Mouse (Mus musculus) Patski (cell line): ENCODE results near the gene Sytl1. TPM values are rescaled to one million over a fixed set of nuclear protein-coding genes. Genes with fewer than 3 reads are reported as not detected.

Experiments used
- ATAC-seq: fragments of 100-300 bp; one replicate; pipeline ENCODE4 v1.8.0; 2021
- CTCF ChIA-PET: fragments of 350-600 bp; sonication (Branson Sonifier 250); formaldehyde crosslinking; loops from one replicate; lab custom pipeline; 2022; ENCODE audit warnings: inconsistent platforms; lab: Charles Lee
- POLR2A ChIA-PET: fragments of 350-600 bp; sonication (Branson Sonifier 250); formaldehyde crosslinking; loops from one replicate; lab custom pipeline; 2022; ENCODE audit warnings: antibody characterized with exemption, inconsistent platforms; lab: Charles Lee
- DNase-seq: peaks from one replicate; pipeline ENCODE4 v3.0.0-alpha.2; 2011; ENCODE audit warnings: low read depth, low spot score
- H3K27me3 ChIP-seq: fragments of 371-371 bp; one replicate; pipeline ENCODE4 v1.5.1; 2021
- CTCF ChIP-seq: fragments of 100-300 bp; IDR thresholded peaks from one replicate; pipeline ENCODE4 v1.5.1; 2021
- in situ Hi-C: fragments of 300-500 bp; cut with MboI; formaldehyde crosslinking; loops from 3 replicates; pipeline ENCODE4 v1.11.1; 2018; ENCODE audit warnings: low pct_unique_long_range_greater_than_20kb, mixed read lengths
- polyA plus RNA-seq: library from polyadenylated mRNA; unstranded; gene quantifications from one replicate; pipeline ENCODE4 v1.2.3, GENCODE M21; 2021

The Sytl1 gene
- polyA plus RNA-seq, 1 experiment from 2014 or later: 0.15 TPM

DNA sequence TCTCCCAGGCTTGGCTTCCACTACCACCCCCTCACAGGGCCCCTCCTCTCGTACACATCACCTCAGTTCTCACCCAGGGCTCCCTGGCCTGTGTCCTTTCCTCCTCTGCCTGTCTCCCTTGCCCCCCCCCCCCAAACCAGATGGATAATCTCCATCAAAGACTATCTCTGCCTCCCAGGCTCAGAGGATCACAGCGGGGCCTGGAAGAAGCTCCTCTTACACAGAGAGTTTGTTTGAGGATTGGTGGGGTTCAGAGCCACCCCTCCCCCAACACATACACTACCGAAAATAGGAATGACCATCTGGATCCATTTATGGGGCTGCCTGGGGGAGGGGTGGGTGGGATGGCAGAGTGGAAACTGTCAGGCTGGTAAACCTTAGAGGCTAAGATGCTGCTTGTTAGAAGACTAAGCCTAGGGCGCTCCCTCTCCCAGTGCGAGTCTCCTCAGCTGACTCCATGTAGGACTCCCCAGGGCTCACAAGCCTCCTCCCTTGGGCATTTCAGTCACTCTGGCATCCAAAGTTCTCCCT lies 19.1 kb upstream of the Sytl1 start:
- H3K27me3 ChIP-seq: no peaks in the 10 kb centered on the region
- no peak for TF ChIP-seq CTCF
- ATAC-seq (no peak), DNase-seq (no peak)
- CTCF ChIA-PET: interaction anchor here (1.9 kb wide), 1 partner anchor 11 kb away, joined by 4 read pairs; no protein-coding TSS in a partner anchor
- in situ Hi-C loops: no loop called here
- POLR2A ChIA-PET: no interaction called here

DNA sequence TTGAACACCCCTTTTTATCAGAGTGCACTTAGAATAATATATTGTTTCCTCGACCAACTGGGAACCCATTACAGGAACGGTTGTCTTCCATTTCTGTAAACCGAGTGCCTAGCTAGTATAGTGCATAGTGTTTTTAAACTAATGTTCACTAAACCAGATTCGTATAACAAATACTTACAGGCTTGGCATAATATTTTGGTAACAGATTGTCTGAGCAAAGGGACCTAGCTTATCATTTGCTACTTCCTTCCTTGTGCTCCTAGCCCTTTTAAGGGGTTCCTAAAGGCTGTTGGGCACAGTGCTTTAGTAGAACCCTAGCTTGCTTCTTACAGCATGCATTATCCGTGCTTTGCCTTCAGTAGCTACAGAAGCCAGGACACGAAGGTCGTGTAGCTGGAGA lies 18.6 kb upstream of the Sytl1 start:
- H3K27me3 ChIP-seq: no peaks in the 10 kb centered on the region
- CTCF ChIA-PET: interaction anchor here (1.9 kb wide), 1 partner anchor 12 kb away, joined by 4 read pairs; no protein-coding TSS in a partner anchor
- DNase-seq: no peak
- ATAC-seq: no peak
- TF ChIP-seq CTCF: no peak
- in situ Hi-C loops: no loop called here
- POLR2A ChIA-PET: no interaction called here

DNA sequence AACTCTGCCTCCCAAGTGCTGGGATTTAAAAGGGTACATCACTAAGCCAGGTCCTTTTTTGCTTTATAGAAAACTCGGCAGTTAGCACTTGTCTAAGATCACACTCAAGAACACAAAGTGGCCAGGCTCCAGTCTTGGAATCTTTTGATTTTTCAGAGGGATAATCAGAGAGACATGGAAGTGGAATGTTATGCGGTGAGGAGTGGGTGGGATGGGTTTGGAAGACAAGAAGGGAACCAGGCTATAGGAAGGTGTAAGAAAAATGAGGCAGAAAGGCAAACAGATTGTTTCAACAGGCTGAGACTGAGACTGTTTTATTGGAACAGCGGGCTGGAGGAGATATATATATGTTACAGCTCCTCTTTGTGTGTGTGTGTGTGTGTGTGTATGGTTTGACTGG lies 15.6 kb upstream of the Sytl1 start:
- no peak for TF ChIP-seq CTCF
- no peaks in the 10 kb centered on the region for H3K27me3 ChIP-seq
- CTCF ChIA-PET: no interaction called here
- in situ Hi-C loops: no loop called here
- DNase-seq: no peak
- POLR2A ChIA-PET: no interaction called here
- ATAC-seq: no peak

DNA sequence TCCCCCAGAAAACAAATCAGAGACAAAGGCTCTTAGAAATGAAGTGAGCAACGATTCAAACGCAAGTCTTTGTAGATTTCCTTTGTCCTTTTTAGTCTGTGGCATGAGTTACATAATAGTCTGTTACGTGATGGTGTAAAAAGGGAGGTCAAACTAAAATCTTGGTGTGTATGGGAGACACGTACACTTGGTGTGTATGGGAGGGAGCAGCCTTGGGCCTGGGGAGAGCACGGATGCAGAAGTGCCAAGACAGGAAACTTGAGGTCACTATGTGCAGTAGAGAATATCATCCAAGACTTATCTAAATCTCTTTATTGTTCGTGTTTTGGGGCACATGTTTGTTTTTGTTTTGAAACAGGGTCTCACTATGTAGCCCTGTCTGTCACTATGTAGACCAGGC lies 15.2 kb upstream of the Sytl1 start:
- ATAC-seq: no peak
- POLR2A ChIA-PET: no interaction called here
- no peak for TF ChIP-seq CTCF

DNA sequence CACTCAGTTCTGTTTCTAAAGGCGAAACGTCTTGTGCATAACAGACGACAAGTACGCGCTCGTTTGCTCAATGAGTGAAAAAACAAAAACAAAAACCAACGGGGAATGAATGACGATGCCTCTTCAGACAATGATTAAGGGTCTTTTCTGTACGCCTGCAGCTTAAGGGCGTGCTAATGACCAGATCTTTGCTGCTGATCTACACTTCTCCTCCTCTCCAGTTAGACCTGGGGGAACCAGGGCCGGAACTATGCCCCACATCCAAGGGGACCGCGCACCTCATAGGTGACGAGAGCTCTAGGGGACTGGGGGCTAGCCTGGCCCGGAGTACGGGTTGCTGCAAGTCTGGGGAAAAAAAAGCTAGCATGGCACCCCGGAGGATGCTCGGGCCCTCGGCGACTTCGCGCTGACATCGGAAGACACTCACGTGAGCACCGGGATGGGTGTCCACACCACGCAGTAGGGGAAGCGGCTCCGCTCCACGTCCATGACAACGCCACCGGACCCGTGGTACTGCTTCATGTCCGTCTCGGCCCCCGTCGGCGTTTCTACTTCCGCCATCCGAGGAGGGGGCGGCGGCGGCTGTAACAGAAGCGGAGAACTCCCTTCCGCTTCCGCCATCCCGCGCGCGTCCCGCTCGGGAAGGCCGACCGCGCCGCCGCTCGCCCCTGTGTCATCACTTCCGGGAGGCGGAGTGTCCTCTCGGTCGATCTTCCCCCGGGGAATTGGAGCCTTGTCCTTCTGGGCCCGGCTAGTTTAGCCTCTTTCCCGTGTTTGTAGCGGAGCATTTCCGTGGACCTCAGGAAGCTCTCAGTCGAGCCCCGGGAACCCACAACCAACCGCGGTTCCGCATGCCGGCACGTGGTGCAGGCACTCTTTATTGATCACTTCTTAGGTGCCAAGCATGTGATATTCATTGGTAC lies 14.5 kb upstream of the Sytl1 start, which contains the start of gene Tmem222:
Tmem222 (minus strand) TSS at position 689 of the 923 bp plus-strand sequence.
- in situ Hi-C loops: no loop called here
- TF ChIP-seq CTCF: no peak
- ATAC-seq: peak; percentile 62
- POLR2A ChIA-PET: no interaction called here
- no peaks in the 10 kb centered on the region for H3K27me3 ChIP-seq
- CTCF ChIA-PET: interaction anchor here (1.5 kb wide), 1 partner anchor 35 kb away, joined by 4 read pairs; no protein-coding TSS in a partner anchor
- DNase-seq: peak; percentile 84

More for the DNA sequence above, 15.2 kb upstream of the Sytl1 start:
- CTCF ChIA-PET: no interaction called here
- in situ Hi-C loops: no loop called here
- H3K27me3 ChIP-seq: no peaks in the 10 kb centered on the region
- no peak for DNase-seq

DNA sequence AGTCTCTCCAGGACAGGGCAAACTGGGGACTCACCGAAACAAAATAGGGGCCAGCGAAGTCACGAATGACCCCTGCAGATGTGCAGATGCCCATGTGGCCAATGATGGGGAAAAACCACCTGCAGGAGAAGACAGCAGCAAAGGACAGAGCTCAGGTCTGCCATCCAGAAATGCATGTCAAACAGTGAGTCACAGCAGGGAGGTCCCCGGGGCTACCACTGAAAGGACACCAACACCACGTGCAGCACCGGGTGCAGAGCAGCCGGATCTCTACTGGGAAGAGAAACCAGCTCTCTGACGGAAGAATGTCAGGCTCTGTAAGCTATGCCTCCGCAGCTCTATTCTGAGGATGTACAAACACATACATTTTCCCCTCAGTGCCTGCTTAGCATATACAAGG lies 8.0 kb upstream of the Sytl1 start:
- no peak for TF ChIP-seq CTCF
- no peaks in the 10 kb centered on the region for H3K27me3 ChIP-seq
- in situ Hi-C loops: no loop called here
- ATAC-seq: no peak
- POLR2A ChIA-PET: no interaction called here
- no peak for DNase-seq
- CTCF ChIA-PET: interaction anchor here (0.7 kb wide), 1 partner anchor 30 kb away, joined by 3 read pairs; no protein-coding TSS in a partner anchor

DNA sequence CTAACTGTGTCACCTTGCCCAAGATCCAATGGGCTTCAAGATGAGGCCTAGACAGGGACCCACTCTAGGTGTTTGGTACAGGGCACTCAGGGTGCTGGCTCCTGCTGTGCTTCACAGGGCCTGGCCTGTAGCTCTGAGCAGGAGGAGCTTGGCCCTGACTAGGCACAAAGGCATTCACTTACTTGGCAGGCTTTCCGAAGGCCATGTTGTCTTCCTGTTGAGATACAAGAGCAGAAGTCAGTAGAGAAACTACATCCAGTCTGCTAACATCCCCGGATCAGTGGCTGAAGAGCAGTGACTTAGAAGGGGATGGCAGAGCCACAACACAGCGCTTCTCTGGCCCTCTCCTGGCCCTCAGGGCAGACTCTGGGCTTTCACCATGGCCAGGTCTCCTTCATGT lies 6.7 kb upstream of the Sytl1 start:
- ChIA-PET POLR2A (no interaction called here), CTCF (no interaction called here)
- ATAC-seq (no peak), DNase-seq (no peak)
- in situ Hi-C loops: no loop called here
- H3K27me3 ChIP-seq: no peaks in the 10 kb centered on the region
- no peak for TF ChIP-seq CTCF

DNA sequence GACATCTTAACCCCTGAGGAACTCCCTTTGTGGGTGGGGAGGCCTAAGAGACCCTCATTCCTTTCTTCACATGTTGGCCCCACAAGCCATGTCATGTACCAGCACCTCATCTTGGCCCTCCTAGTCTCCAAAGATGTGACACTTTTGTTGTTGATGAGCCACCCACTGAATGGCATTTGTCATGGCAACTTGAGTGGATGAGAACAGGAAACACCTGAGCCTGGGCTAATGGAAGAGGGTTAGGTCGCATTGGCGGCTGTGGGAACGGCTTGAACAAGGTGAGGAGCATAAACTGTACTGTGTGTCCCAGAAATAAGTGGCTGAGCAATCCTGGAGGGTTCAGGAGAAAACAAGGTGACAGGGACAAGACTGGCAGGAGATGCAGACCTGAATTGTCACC lies 6.0 kb upstream of the Sytl1 start:
- no peaks in the 10 kb centered on the region for H3K27me3 ChIP-seq
- in situ Hi-C loops: no loop called here
- ATAC-seq (no peak), DNase-seq (no peak)
- ChIA-PET CTCF (no interaction called here), POLR2A (no interaction called here)
- no peak for TF ChIP-seq CTCF

DNA sequence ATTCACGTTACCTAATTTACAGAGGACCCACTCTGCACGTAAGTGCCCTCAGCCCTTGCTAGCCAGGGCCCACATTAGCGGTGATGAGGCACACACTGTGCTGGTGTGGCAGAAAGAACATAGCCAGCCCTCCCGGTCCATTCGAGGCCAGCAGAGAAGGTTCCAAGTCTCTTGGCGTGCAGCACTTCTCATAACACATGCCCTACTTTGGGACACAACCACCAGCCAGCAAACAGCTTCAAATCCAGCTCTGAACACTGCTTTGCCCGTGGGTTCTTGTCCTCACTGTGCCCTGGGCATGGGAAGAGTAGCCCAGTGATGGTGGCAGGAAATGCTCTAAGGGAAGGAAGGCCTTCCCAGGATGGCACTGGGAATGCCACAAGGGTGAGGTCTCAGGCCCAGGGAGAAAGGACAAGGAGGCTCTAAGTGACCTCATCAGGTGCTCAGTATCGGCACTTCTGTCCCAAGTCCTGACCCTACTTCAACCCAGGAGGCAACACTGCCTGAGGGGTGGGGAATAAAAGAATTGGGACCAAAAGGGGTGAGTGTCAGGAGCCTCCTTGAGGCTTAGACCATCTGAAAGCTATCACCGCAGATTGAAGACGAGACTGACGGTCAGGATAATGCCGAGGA lies 3.5 kb upstream of the Sytl1 start:
- no peaks in the 10 kb centered on the region for H3K27me3 ChIP-seq
- ChIA-PET CTCF (no interaction called here), POLR2A (no interaction called here)
- TF ChIP-seq CTCF: no peak
- no peak for DNase-seq
- in situ Hi-C loops: no loop called here
- no peak for ATAC-seq

DNA sequence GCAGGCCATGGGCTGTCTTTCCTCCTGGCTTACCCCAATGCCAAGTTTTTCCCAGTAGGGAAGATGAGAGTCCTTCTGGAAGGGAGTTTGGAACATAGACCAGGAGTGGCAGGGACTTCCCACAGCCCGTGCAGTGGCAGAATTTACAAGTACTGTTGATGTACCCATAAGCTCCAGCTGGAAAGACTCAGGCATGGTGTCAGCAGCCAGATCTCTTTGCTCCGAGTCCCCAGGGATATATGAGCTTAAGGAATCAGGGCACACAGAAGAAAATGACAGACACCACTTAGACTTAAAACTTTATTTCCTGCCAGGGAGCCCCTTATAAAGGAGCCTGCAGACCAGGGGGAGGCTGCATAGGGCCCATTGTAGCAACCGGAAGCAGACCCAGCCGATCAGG lies 2.8 kb upstream of the Sytl1 start:
- no peak for ATAC-seq
- DNase-seq: no peak
- ChIA-PET POLR2A (no interaction called here), CTCF (no interaction called here)
- H3K27me3 ChIP-seq: no peaks in the 10 kb centered on the region
- no peak for TF ChIP-seq CTCF
- in situ Hi-C loops: no loop called here

DNA sequence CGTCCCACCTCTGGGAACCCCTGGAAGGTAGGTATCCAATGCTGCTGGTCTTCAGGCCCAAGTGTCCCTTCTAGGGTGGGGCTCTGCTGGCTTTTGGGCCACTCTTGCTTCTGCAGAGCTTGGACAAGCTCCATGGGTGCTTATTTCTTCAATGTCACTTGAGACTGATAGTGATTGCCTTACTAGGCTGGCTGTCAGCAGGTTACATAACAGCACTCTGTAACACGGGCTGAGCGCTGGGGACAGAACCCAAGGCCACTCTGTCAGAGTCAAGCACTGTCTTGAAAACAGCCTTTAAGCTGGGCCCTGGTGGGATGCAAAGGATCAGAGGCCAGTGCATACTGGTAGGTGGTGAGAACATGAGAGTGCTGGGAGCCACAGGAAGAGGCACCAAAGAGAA lies 2.4 kb upstream of the Sytl1 start:
- DNase-seq: no peak
- ChIA-PET CTCF (interaction anchor here (1.3 kb wide), 1 partner anchor 14 kb away, joined by 3 read pairs; no protein-coding TSS in a partner anchor), POLR2A (interaction anchor here (0.6 kb wide), 1 partner anchor 104 kb away, joined by 3 read pairs; no protein-coding TSS in a partner anchor)
- in situ Hi-C loops: no loop called here
- TF ChIP-seq CTCF: no peak
- H3K27me3 ChIP-seq: no peaks in the 10 kb centered on the region
- no peak for ATAC-seq
